Mouse (Mus musculus) left cerebral cortex, adult 11 months (tissue): ENCODE measurements around the gene Gpsm1.

Source experiments
- DNase-seq: peaks from one replicate; pipeline ENCODE4 v3.0.0; 2022; ENCODE audit warnings: low spot score

Gpsm1 gene

DNA sequence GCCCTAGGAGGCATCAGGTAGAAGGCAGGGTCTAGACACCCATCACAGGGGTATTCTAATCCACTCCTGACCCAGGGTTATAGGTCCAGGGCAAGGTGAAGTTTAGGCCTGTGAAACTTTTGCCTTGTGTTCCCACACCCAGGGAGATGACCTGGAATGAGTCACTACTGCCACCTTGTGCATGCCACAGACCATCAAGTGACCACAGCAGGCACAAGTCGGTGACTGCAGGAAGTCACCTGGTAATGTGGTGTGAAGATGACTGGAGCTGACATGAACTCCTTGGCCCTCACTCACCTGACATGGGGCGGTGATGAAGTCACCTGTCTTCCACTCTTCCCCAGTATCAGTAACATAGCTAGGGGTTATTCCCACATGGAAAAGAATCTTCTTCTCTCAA, 2.5 kb upstream of the Gpsm1 start:
- no peak for DNase-seq

DNA sequence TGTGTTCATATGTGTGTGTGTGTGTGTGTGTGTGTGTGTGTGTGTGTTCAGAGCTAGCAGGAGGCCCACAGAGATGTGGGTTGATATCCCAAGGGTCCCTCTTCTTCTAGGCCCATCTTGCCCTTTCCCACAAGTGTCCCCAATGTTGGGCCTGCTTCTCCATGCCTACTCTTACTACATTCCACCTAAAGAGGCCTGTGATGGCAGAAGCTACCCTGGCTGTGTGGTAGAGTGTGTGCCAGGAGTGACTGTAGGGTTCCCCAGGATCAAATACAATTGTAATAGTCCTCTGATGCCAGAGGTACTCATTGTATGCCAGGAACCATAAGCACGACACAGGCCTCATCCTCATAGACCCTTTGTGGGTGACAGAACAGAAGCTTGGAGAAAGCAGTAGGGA, 1.9 kb upstream of the Gpsm1 start:
- no peak for DNase-seq

DNA sequence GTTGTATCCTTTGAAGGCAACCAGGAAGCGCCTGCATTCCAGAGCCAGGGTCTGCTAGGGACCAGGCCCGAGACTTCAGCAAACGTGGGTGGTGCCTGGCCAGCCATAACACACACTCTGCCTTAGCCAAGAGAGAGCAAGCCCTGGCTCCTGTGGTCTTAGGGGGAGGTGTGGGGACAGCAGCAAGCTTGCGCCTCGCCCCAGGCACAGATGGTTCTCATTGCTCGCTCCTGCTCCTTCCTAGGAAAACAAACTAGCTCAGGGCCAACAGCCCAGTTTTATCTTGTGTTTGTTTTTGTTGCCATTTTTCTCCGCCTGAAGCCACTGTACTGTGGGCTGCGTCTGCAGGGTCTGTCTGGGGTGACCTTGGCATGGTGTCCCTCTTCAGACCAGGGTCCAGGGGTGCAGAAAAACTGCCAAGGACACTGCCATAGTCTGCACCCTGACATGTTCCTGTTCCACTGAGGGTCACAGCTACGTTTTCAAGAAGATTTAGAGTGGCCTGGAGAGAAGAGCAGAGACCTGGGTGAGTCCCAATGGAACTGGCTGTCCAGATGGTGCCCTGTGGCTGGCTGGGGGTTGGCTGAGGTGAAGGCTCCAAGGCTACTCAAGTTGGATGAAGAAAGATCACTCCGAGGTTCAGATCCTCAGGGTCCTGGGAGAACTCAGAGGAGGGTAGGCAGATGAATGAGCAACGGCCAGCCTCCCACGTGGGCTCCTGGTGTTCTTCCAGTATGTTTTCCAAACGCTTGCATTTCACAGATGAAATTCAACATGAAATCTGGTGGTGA, 839 bp upstream of the Gpsm1 start:
- DNase-seq = no peak

DNA sequence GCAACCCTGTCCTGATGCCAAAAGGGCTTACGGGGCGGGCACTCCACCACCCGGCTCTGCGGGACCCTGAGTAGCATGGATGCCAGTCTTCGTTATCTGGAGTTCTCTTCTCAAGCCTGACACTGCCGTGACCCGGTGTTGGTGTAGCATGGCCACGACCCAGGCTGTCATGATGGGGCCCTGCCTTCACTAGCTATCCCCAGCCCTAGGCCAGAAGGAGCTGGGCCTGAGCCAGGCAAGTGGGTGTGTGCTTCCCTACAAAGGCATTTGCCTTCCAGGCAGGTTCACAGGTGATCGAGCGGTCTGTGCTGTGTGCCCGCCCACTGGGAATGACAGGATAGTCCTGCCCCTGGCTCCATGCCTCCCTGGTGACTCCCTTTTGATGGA, 603 bp downstream of the Gpsm1 start:
- no peak for DNase-seq

DNA sequence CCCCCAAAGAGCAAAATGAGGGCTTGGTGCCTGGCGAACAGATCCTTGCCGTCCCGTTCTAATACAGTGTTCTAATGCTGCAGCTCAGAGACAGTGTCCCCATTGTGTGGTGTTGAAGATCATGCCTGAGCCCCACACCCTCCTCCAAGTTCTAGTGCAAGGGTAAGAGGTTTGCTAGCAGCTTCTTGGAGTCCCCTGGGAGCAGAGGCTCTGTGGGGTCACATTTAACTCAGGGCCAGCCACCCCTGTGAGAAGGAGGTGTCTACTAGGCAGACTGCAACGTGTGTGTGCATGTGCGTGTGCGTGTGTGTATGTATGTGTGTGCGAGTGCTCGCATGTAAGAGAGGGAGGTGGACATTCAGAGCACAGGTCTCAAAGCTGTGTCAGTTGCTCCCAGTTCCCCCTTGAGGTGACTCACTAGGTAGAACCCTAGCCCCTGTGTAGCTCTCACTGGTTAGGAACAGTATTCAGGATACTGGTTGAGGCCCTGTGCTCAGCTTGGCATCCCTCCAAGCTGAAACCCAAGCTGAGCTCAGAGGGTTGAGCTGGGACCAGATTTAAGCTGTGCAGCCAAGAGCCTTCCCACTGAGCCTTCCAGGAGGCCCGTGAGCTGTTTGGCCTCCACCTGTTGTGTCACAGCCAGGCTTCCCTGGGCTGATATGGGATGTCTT, 1.4 kb downstream of the Gpsm1 start:
- no peak for DNase-seq

DNA sequence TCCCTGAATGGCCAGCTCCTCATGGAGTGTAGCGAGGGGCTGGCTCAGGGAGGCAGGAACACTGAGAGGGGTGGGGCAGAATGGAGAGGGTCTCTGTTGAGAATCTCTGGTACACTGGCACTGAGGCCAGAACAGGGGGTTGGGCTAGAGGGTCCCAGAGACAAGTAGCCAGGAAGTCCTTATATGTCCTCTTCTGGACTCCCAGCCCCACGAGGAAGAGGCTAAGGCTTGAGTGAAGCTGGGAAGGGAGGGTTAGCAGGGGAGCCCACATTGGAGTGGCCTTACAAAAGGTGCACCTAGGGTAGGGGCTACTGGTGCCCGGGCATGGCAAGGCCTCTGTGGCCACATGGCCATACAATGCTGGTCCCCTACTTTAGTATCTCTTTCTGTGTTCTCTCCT, 2.1 kb downstream of the Gpsm1 start:
- DNase-seq = no peak

DNA sequence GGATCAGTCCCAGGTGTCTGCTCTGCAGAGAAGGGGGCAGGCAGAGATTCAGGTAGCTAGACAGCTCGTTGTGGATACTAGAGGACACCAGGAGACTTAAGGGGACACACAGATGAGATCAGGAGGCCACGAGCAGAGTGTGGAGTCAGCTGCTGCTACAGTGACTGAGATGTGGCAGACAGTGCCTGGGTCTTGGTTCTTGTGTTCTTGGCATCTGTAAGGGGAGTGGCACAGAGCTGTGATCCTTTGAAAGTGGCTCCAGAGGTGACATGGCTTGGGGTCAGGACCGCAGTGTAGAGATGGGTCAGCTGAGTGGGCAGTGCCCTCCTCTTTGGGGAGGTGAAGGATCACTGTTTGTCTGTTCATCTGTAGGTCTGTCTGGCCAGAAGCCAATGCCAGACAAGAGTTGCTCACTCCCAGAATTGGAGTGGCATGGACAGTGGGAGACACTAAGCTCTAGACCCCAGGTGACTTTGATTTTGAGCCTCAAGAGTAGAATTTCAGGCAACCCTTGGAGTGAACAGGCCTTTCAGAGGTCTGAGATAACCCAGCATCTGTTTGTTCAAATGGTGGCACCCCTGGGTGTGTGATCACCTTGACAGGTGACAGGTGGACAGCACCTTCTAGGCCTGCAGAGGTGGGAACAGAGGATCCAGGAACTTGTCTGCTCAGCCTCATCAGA, 2.8 kb downstream of the Gpsm1 start:
- no peak for DNase-seq

DNA sequence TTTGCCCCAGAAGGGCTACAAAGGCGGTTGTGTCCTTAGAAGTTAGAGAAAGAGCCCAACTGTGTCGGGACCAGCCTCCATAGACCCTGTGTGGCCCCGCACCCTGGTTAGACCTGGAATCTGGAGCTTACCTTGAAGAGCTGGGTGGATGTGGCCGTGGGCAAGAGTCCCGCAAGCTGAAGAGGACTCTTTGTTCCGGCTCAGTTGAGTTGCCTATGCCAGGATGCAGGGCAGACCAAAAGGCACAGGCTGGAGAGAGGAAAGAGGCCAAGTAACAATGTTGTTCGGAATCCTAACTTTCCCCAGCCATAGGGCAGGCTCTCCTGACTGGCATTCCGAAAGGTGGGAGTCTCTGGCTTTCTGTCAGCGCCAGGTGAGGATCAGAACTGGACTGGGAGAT, 3.8 kb downstream of the Gpsm1 start:
- DNase-seq = no peak

DNA sequence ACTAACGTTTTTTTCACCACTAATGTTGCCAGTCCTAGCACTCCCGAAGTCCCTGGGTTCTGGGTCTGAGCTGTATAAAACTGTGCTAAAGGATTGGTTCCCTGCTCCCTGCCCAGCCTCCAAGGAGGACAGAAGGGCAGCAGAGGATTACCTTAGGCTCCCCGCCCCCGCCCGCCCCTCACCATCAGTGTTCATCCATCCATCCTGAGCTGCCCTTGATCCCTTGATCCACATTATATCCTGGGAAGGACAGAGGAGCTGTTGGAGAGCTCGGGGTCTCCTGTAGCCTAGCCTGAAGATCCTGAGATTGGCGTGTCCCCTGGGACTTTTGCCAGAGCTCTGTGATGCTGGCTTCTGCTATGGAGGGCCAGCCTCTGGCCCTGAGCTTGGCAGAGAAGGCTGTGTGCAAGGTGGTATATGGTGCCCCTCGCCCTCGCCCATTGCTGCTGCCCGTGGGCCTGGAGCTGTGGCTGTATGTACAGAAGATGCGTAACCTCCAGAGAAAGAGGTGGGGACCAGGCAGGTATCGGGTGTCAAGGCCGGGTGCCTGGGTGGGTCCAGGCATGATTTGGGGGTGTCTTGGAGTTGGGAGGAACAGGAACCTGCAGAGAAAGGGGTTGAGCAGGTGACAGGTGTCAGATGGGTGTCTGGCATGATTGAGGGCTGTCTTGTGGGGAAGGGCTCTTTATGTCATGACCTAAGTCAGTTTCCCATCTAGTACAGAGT, 4.4 kb downstream of the Gpsm1 start:
- no peak for DNase-seq

DNA sequence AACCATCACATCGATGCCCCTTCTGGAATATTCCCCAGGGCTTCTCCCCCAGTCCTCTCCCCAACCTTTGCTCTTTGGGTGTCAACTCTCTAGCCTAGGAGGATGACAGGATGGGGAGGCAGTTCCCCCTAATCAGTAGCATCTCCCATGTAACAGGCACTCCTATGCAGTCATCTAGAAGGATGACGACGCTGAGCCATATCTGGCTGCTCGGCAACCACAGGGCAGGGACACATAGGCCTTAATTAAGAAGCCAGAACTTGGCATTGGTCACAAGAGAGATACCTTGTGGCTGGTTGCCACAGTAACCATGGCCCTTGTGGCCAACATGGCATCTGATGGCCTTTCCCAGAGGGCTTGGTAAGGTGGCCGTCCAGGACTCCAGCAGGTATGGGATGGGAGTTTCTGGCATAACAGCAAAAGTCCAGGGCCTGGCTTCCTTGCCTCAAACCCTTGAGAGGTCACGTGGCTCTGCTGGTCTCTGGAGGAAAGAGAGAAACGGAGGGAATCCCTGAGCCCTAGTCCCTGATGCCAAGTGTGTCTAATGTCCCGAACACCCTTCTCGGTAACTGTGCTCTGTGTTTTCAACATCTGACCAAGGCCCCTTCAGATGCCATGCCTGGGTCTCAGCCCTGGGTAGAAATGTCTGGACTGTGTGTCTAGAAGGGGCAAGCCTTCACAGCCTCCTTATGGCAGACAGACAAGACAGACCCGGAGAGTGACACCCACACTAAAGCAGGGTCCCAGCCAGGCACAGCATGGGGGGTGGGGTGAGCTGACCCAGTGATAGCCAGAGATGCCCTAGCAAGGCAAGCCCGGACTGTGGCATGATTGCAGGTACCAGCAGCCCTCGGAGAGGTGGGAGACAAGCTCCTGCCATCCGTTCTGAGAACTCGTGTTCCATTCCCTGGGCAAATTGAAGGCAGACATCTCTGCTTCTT, 5.2 kb downstream of the Gpsm1 start:
- DNase-seq = no peak

DNA sequence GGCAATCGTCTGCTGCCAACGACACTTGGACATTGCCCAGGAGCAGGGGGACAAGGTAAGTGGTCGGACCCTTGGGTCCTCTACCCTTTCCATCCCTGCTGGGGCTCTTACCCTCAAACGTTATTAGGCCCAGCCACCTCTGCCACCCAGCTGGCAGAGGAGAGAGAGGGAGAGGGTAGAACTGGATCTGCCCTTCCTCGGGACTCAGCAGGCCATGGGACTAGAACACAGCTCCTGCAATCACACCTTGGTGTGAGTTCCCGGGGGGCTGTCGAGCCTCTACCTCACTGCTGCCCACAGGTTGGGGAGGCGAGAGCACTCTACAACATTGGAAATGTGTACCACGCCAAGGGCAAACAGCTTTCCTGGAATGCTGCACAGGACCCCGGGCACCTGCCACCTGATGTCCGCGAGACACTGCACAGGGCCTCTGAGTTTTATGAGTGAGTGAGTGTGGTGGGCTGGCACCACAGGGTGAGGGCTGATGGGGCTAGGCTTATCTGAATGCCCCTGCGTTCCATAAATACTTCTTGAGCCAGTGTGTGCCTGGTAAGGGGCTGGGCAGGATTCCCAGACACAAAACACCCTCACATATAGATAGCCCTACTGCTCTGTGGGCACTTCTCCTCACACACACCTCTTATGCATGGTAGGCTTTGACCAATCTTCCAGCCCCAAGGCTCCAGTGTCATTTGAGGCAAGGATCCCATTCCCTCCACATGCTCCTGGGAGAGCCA, 8.4 kb downstream of the Gpsm1 start:
- no peak for DNase-seq

DNA sequence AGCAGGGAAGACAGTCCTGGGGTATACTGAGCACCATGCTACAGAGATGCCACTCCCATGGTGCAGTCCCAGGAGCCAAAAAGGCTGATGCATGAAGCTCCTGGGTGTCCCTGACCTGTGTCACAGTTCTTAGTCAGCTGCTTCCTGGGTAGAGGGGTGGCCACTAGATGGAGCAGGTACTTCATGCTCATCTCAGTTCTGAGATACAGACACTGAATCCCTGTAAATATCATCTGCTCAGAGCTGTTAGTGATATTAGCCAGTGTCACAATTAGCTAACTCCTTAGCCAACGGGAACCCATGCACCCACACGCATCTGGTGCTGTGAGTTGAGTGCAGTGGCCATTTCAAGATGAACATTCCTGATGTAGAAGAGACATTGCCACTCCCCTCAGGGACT, 9.6 kb downstream of the Gpsm1 start:
- DNase-seq = no peak

DNA sequence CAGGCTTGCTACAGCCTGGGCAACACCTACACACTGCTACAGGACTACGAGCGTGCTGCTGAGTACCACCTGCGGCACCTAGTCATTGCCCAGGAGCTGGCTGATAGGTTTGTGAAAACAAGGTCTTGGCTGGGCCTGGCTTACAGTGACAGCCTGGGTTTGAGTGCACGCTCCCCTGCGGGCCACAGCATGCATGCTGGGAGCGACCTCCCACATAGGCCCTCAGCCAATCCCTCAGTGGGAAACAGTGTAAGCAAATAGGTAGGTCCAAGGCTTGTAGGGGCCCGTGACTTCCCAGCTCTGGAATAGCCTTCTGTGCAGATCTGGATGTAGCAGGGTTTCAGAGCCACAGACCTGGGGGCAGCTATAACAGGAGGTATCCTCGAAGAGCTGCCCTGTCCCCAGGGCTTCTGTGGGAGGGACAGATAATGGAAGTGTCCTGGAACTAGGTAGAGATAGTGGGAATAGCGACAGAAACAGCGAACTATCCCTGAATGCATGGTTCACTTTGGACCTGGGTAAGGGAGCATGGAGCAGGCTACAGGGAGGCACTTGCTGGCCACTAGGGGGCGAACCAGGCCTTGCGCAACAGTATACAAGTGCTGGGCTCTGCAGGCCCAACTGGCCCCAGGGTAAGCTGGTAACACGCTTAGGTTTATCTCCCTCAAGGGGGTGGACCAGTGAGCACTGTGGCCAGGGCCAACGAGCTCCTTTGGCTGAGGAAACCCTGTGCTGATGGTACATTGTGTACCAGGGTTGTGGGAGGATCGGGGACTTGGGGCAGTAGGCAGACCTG, 10.3 kb downstream of the Gpsm1 start:
- DNase-seq = no peak

DNA sequence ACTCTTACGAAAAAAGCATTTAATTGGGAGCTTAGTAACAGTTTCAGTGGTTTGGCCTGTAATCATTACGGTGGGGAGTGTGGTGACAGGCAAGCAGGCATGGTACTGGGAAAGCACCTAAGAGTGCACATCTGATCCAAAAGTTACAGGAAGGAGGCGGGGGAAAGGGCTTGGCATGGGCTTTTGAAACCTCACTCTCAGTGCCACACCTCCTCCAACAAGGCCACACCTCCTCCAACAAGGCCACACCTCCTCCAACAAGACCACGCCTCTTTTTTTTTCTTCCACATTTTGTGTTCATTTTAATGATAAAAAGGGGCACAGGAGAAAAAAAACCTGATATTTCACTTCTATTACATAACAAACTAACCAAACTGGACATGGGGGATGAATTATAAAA, 12.5 kb downstream of the Gpsm1 start:
- DNase-seq = no peak

DNA sequence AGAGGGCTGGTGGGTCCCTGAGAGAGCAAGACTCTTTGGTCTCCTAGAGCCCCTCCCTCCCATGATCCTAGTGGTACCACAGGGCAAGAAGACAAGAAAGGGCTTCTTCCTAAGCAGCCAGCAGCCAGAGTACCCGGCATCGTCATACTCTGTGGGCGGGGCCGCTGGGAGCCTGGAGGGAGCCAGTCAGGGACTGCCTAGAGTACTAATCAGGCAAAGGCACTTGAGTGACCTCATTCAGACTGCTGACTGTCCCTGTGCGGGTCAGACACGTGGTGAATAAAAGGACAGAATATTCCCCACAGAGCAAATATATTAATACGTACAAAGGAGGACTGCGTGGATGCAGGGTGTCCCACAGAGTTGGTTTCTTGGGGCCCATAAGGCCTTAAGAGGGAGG, 14.1 kb downstream of the Gpsm1 start:
- DNase-seq = no peak

DNA sequence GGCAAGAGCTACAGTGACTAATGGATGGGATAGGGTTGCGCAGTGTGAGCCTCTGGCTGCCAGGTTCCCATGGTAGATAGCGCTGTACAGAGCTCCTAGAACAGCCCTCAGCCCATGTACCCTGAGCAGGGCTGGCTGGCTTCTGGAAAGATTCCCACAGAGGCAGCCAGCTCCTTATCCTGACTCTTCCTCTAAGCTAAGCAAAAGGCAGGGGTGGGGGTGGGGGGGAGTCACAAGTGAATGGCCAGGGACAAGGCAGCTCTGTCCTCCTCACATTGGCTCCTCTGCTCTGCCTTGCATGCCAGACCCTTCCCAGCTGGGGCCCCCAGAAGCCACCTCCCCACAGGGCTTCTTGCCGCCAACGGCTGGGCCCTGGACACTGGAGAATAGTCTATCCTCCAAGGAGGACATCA, 14.7 kb downstream of the Gpsm1 start:
- DNase-seq = no peak

DNA sequence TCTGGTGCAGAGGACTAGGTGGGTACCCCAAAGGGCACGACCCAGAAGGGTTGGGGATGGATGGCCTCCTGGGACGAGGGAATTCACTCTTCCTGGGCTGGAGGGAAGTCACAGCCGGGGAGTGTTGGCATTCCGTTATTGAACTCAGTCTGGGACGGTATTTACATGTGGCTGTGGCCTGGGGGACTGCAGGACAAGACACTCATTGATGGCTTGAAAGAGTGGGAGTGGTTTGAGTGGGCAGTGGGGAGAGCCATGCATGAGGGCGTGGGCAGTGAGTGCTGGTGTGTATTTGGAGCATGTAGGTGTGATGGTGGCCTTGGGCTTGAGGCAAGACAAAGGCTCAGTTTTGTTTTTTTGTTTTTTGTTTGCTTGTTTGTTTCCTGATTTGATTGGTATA, 15.4 kb downstream of the Gpsm1 start:
- no peak for DNase-seq

DNA sequence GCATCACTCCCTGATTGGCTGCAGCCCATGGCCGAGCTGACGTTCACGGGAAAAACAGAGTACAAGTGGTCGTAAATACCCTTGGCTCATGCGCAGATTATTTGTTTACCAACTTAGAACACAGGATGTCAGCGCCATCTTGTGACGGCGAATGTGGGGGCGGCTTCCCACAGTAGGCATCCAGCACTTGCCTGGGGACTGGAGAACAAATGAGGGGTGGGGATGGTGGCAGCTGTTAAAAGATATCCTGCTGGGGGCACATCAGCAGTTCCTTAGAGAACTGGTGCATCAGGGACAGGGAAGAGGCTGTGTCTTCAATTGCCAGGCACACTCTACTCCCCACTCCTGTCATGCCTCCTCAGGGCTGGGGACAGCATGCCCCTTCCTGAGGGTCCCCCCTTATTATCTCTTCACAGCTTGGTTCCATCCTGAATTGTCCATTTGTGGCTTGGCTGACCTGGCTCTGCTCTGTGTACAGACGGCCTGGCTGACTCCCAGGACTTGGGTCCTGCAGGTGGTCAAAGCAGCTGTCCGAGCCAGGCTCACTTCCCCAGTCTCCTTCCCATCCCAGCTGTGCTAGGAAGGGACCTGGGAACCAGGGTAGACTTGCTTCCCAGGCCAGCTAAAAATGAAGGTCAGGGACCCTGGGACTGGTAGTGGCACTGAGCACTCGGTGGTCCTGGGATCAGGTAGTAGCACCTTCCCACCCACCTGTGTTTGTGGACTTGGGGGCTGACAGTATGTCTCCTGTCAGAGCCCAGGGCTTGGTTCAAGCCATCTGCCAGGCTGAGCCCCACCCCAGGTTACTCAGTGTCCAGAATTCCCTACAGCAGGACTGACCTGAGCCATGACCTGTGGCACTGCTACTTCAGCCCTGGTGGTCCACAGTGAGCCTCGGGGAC, 23.2 kb downstream of the Gpsm1 start:
- DNase-seq = no peak

DNA sequence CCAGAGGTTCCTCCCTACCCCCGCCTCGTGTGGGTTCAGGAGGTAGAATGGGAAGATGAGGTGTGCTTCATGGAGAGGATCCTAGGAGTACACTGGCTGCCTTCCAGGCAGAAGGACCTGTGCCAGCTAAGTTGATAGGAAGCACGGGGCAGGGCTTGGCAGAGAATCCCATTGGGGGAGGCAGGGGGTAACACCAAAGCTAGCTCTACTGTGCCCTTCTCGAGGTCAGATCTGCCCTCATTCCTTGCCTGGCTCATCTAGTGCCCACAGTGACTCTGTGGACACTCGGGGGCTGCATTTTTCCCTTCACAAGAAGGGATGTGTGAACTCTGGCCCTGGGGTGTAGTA, 23.9 kb downstream of the Gpsm1 start:
- DNase-seq = no peak
